Mouse (Mus musculus) lung, embryonic 15.5 days (tissue): ENCODE measurements around the gene Fgf18. TPM values are rescaled to one million over a fixed set of nuclear protein-coding genes. Genes with fewer than 3 reads are reported as not detected.

Source experiments
- ATAC-seq: fragments of 200-750 bp; cut with Nextera tagmentation; 2 replicates; pipeline ENCODE4 v1.8.0; 2017; ENCODE audit warnings: moderate number of reproducible peaks, borderline replicate concordance; ENCODE audit not compliant: low FRiP score, low TSS enrichment; ENCODE audit errors: extremely low read depth
- H3K27ac ChIP-seq: fragments of 300-500 bp; sonication (generic); 2 replicates; pipeline ENCODE4 v1.5.1; 2015; ENCODE audit warnings: moderate library complexity, mild to moderate bottlenecking, inconsistent platforms
- H3K27me3 ChIP-seq: fragments of 300-500 bp; sonication (generic); 2 replicates; pipeline ENCODE4 v1.6.1; 2015; ENCODE audit warnings: inconsistent platforms
- H3K36me3 ChIP-seq: fragments of 300-500 bp; sonication (generic); 2 replicates; pipeline ENCODE4 v1.6.1; 2015; ENCODE audit warnings: inconsistent platforms
- H3K4me1 ChIP-seq: fragments of 300-500 bp; sonication (generic); 2 replicates; pipeline ENCODE4 v1.6.1; 2015; ENCODE audit warnings: inconsistent platforms
- H3K4me2 ChIP-seq: fragments of 300-500 bp; sonication (generic); 2 replicates; pipeline ENCODE4 v1.6.1; 2015; ENCODE audit warnings: inconsistent platforms, mild to moderate bottlenecking, moderate library complexity
- H3K4me3 ChIP-seq: fragments of 300-500 bp; sonication (generic); 2 replicates; pipeline ENCODE4 v1.5.1; 2015; ENCODE audit warnings: mild to moderate bottlenecking, inconsistent platforms
- H3K9ac ChIP-seq: fragments of 300-500 bp; sonication (generic); 2 replicates; pipeline ENCODE4 v1.6.1; 2015; ENCODE audit warnings: inconsistent platforms
- H3K9me3 ChIP-seq: fragments of 300-500 bp; sonication (generic); 2 replicates; pipeline ENCODE4 v1.6.1; 2016; ENCODE audit warnings: inconsistent platforms
- WGBS: fragments of 180-500 bp; shearing (Covaris S2); methylation state at CpG from one replicate; pipeline ENCODE4 v1.1.7; 2015; 5-methylcytosine and 5-hydroxymethylcytosine counted together
- polyA plus RNA-seq: library from polyadenylated mRNA; unstranded; fragments of >200 nt; fragmentation: Nextera tagmentation; extraction: Ambion mirVana; gene quantifications from 2 replicates; pipeline ENCODE4 v1.2.1, GENCODE M21; 2015

Fgf18 gene
- polyA plus RNA-seq, 1 experiment from 2014 or later = 11.1 TPM

GRCm38 (mm10) chr11:33134391-33134986 lies 12.7 kb downstream of the Fgf18 start:
- Histone ChIP-seq H3K9ac (no peak overlapping the region), H3K36me3 (no peaks in the 10 kb centered on the region), H3K9me3 (no peaks in the 10 kb centered on the region), H3K27ac (no peak overlapping the region), H3K4me2 (no peak overlapping the region), H3K27me3 (no peaks in the 10 kb centered on the region; the same call in 1 of the 2 replicates), H3K4me3 (no peak overlapping the region), H3K4me1 (no peaks in the 10 kb centered on the region)
- WGBS = 81% methylated on average over 8 of the region's 8 CpGs
- no peak for ATAC-seq

DNA sequence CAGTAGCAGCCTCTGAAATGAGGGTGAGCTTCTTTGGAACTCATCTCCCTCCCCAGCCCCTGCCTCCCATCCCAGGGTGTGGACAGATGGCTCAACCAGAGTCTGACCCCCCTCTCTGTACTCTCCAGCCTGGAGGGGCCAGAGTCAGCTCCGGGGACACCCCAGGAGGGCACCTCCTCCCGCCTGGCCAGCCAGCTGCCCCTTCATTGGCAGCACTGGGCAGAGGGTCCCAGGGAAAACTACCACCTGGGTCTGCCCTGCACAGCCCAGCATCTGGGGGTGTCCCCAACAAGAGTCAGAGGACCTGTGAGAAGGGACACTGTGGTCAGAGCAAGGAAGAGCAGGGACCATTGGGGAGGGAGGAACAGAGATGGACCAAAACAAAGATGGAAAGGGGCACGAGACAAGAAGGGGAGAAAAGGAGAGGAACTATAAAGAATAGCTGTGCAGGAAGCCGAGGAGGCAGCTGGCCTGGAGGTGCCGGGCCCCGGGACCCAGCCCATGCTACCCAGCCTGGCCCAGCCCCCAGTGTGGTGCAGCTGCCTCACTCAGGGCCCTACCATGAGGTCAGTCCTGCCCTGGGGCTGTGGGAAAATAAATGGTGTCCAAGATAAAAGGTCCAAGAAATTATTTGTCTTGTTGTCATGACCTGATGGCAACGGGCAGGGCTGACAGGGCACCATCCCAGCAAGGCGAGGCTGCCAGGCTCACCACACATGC lies 14.4 kb downstream of the Fgf18 start:
- no peak overlapping the region for H3K27ac ChIP-seq
- H3K4me1 ChIP-seq = no peaks in the 10 kb centered on the region
- 53% methylated on average over 8 of the region's 8 CpGs for WGBS
- no peaks in the 10 kb centered on the region for H3K36me3 ChIP-seq
- H3K9me3 ChIP-seq = no peaks in the 10 kb centered on the region
- H3K4me3 ChIP-seq = no peak overlapping the region
- no peak for ATAC-seq
- no peak overlapping the region for H3K9ac ChIP-seq
- no peak overlapping the region for H3K4me2 ChIP-seq
- no peaks in the 10 kb centered on the region; the same call in 1 of the 2 replicates for H3K27me3 ChIP-seq

DNA sequence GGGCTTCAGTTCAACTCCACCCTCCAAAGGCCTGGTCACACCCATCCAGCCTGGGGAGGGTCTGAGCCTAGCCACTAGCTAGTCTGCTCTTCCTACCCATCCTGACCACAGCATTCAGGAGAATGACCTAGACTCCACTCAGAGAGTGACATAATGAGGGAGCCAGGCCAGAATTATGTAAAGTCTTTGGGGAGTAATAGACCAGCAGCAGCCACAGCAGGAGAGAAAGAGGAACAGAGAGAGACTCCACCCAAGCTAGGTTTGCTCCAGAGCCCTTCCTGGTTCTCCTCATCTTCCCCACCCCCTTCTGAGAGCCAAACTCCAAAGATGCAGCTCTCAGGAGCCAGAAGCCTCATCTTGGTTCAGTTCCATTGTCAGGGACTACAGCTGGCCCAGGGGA lies 20.1 kb downstream of the Fgf18 start:
- H3K4me3 ChIP-seq = no peak overlapping the region
- no peak overlapping the region for H3K4me2 ChIP-seq
- ATAC-seq = no peak
- peaks cover 10% of the 10 kb centered on the region; the same call in 1 of the 2 replicates for H3K4me1 ChIP-seq
- no peaks in the 10 kb centered on the region for H3K9me3 ChIP-seq
- no peak overlapping the region for H3K9ac ChIP-seq
- H3K27ac ChIP-seq = no peak overlapping the region
- no peaks in the 10 kb centered on the region for H3K36me3 ChIP-seq
- H3K27me3 ChIP-seq = peaks cover 10% of the 10 kb centered on the region

- WGBS = under 1% methylated on average over 37 of the region's 37 CpGs
Measured at GRCm38 (mm10) chr11:33122575-33123268, 24.5 kb downstream of the Fgf18 start.

DNA sequence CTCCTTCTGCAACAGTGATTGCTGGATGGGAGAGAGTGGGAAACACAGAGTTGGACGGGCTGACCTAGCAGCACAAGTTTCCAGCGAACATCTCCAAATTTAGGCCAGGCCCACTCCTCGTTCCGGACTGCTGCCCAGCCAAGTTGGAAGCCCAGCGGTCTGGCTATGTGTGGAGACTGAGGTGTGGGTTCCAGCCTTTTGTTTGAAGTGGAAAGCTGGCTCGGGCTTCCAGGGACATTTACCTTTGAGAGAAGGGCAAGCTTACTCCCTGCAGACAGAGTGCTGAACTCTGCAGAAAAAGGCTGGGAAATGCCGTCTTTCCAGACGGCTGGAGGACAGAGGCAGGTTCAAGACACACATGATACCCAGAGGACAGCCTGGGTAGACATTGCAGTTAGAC lies 27.6 kb downstream of the Fgf18 start:
- H3K27me3 ChIP-seq = peaks cover 10% of the 10 kb centered on the region; the same call in 1 of the 2 replicates
- no peaks in the 10 kb centered on the region for H3K9me3 ChIP-seq
- H3K4me2 ChIP-seq = no peak overlapping the region
- no peak for ATAC-seq
- no peaks in the 10 kb centered on the region for H3K36me3 ChIP-seq
- H3K4me1 ChIP-seq = peaks cover 10% of the 10 kb centered on the region; the same call in 1 of the 2 replicates
- no peak overlapping the region for H3K27ac ChIP-seq
- no peak overlapping the region for H3K9ac ChIP-seq
- no peak overlapping the region for H3K4me3 ChIP-seq
- 69% methylated on average over 8 of the region's 8 CpGs for WGBS

More at GRCm38 (mm10) chr11:33122575-33123268, 24.5 kb downstream of the Fgf18 start:
- Histone ChIP-seq H3K4me3 (peak overlapping the region; percentile 35), H3K36me3 (no peaks in the 10 kb centered on the region), H3K27ac (no peak overlapping the region), H3K27me3 (peaks cover 10% of the 10 kb centered on the region; the same call in 1 of the 2 replicates), H3K9ac (peak overlapping the region; percentile 19), H3K9me3 (no peaks in the 10 kb centered on the region), H3K4me1 (peaks cover 10% of the 10 kb centered on the region; the same call in 1 of the 2 replicates), H3K4me2 (peak overlapping the region; percentile 71)
- ATAC-seq = peak; percentile 62; the same call in 1 of the 2 replicates

GRCm38 (mm10) chr11:33119116-33119515 lies 28.1 kb downstream of the Fgf18 start:
- H3K4me3 ChIP-seq = no peak overlapping the region
- H3K4me1 ChIP-seq = peaks cover 10% of the 10 kb centered on the region; the same call in 1 of the 2 replicates
- no peak for ATAC-seq
- H3K9ac ChIP-seq = no peak overlapping the region
- H3K4me2 ChIP-seq = no peak overlapping the region
- H3K27ac ChIP-seq = no peak overlapping the region
- H3K27me3 ChIP-seq = peaks cover 10% of the 10 kb centered on the region; the same call in 1 of the 2 replicates
- no peaks in the 10 kb centered on the region for H3K36me3 ChIP-seq
- WGBS = 72% methylated on average over 7 of the region's 7 CpGs
- H3K9me3 ChIP-seq = no peaks in the 10 kb centered on the region

GRCm38 (mm10) chr11:33118480-33118879 lies 28.7 kb downstream of the Fgf18 start:
- H3K9ac ChIP-seq = no peak overlapping the region
- H3K27ac ChIP-seq = no peak overlapping the region
- 66% methylated on average over 6 of the region's 6 CpGs for WGBS
- H3K27me3 ChIP-seq = peaks cover 5% of the 10 kb centered on the region; the same call in 1 of the 2 replicates
- no peaks in the 10 kb centered on the region for H3K36me3 ChIP-seq
- no peak overlapping the region for H3K4me3 ChIP-seq
- H3K9me3 ChIP-seq = no peaks in the 10 kb centered on the region
- H3K4me2 ChIP-seq = no peak overlapping the region
- H3K4me1 ChIP-seq = peaks cover 10% of the 10 kb centered on the region; the same call in 1 of the 2 replicates
- no peak for ATAC-seq

- Histone ChIP-seq H3K36me3 (no peaks in the 10 kb centered on the region), H3K27me3 (no peaks in the 10 kb centered on the region), H3K9ac (no peak overlapping the region), H3K4me1 (no peaks in the 10 kb centered on the region), H3K4me2 (no peak overlapping the region), H3K27ac (no peak overlapping the region), H3K4me3 (no peak overlapping the region), H3K9me3 (no peaks in the 10 kb centered on the region)
- 68% methylated on average over 3 of the region's 3 CpGs for WGBS
- no peak for ATAC-seq
Measured at GRCm38 (mm10) chr11:33115796-33116195, 31.4 kb downstream of the Fgf18 start.

DNA sequence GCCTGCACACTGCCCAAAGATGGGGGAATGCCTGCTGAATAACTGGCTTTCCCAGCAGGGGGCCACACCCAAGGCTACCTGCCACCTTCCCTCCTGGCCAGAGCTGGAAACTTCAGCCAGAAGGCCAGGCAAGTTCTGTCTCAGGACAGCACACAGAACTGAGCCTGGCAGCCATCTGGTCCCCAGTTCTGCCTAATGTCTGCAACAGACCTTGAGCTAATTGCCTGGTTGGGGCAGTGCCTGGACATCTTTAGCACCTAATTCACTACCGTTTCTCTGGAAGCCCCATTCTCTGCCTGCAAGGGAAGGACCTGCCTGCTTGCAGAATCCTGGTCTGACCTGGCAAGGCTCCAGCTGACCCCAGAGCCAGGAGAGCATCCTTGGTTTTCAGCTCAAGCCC lies 34.8 kb downstream of the Fgf18 start:
- H3K4me3 ChIP-seq = no peak overlapping the region
- no peaks in the 10 kb centered on the region for H3K4me1 ChIP-seq
- no peaks in the 10 kb centered on the region; the same call in none of the 2 replicates for H3K27me3 ChIP-seq
- H3K4me2 ChIP-seq = no peak overlapping the region
- no peak overlapping the region for H3K27ac ChIP-seq
- no peak for ATAC-seq
- no peaks in the 10 kb centered on the region for H3K9me3 ChIP-seq
- H3K36me3 ChIP-seq = no peaks in the 10 kb centered on the region
- H3K9ac ChIP-seq = no peak overlapping the region
- 19% methylated on average over 1 of the region's 1 CpGs for WGBS

GRCm38 (mm10) chr11:33110111-33110510 lies 37.1 kb downstream of the Fgf18 start:
- Histone ChIP-seq H3K9ac (no peak overlapping the region), H3K27me3 (no peaks in the 10 kb centered on the region; the same call in none of the 2 replicates), H3K4me3 (no peak overlapping the region), H3K4me1 (no peaks in the 10 kb centered on the region), H3K4me2 (no peak overlapping the region), H3K27ac (no peak overlapping the region), H3K9me3 (no peaks in the 10 kb centered on the region), H3K36me3 (no peaks in the 10 kb centered on the region)
- WGBS = 58% methylated on average over 2 of the region's 2 CpGs
- ATAC-seq = no peak

DNA sequence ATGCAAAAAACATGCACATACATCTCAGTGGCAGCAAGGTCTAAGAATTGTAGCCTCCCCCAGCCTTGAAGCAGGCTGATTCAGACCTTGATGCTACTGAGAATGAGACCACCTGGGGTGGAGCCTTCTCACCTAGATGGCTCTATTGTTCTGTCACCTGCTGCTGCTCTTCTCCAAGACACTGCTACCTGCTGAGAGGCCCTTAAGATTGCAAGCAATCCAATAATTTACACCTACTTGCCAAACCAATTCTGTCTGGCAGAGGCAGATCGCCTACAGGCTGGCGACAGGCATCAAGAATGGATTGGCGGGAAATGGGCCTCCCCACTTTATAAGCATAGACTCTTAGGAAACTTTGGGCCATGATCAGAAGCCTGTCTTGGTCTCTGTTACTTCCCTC lies 39.7 kb downstream of the Fgf18 start:
- no peak overlapping the region for H3K27ac ChIP-seq
- H3K4me2 ChIP-seq = no peak overlapping the region
- H3K9ac ChIP-seq = no peak overlapping the region
- no peak for ATAC-seq
- no peaks in the 10 kb centered on the region; the same call in none of the 2 replicates for H3K27me3 ChIP-seq
- H3K9me3 ChIP-seq = no peaks in the 10 kb centered on the region
- H3K4me3 ChIP-seq = no peak overlapping the region
- 0 out of 2 replicates have a peak, but pooled peaks cover 5% of the 10 kb centered on the region for H3K4me1 ChIP-seq
- 31% methylated on average over 3 of the region's 3 CpGs for WGBS
- no peaks in the 10 kb centered on the region for H3K36me3 ChIP-seq

GRCm38 (mm10) chr11:33104911-33105316 lies 42.3 kb downstream of the Fgf18 start:
- Histone ChIP-seq H3K4me2 (no peak overlapping the region), H3K27ac (no peak overlapping the region), H3K27me3 (no peaks in the 10 kb centered on the region; the same call in none of the 2 replicates), H3K36me3 (no peaks in the 10 kb centered on the region), H3K9me3 (no peaks in the 10 kb centered on the region), H3K4me1 (peaks cover 12% of the 10 kb centered on the region), H3K4me3 (no peak overlapping the region), H3K9ac (no peak overlapping the region)
- peak; percentile 81 for ATAC-seq
- WGBS = 45% methylated on average over 8 of the region's 8 CpGs
